Mouse (Mus musculus): Measurements from ENCODE around the gene Rnf123. TPM values are rescaled to one million over a fixed set of nuclear protein-coding genes. Genes with fewer than 3 reads are reported as not detected.

Rnf123 gene
- polyA plus RNA-seq, 1 experiment: not detected

- TF ChIP-seq CTCF (IDR thresholded peaks at IDR 0.05; ENCODE audit: insufficient read depth, low read depth, low read length) (no peak), POLR2A (IDR thresholded peaks at IDR 0.05; ENCODE audit: insufficient read depth, low read depth, low read length) (no peak)
- Histone ChIP-seq H3K4me1 (ENCODE audit: control insufficient read depth, insufficient read depth, low read length) (peaks cover 3% of the 10 kb centered on the region; the same call in 1 of the 2 replicates), H3K27ac (ENCODE audit: insufficient read depth, low read depth, low read length) (no peak overlapping the region), H3K4me3 (ENCODE audit: insufficient read depth, low read depth, low read length) (no peak overlapping the region)
These were observed 72.8 kb downstream of the Rnf123 start for GRCm38 (mm10) chr9:108010385-108010784.

GRCm38 (mm10) chr9:108008041-108008440, 75.1 kb downstream of the Rnf123 start:
- WGBS: 85% methylated on average over 5 of the region's 5 CpGs
- Histone ChIP-seq H3K4me3 (ENCODE audit: insufficient read depth, low read depth, low read length) (no peak overlapping the region), H3K27ac (ENCODE audit: insufficient read depth, low read depth, low read length) (no peak overlapping the region), H3K4me1 (ENCODE audit: control insufficient read depth, insufficient read depth, low read length) (peaks cover 5% of the 10 kb centered on the region; the same call in 1 of the 2 replicates)
- TF ChIP-seq CTCF (IDR thresholded peaks at IDR 0.05; ENCODE audit: insufficient read depth, low read depth, low read length) (no peak), POLR2A (IDR thresholded peaks at IDR 0.05; ENCODE audit: insufficient read depth, low read depth, low read length) (no peak)

GRCm38 (mm10) chr9:108003531-108003890, 79.6 kb downstream of the Rnf123 start:
- TF ChIP-seq POLR2A (IDR thresholded peaks at IDR 0.05; ENCODE audit: insufficient read depth, low read depth, low read length) (no peak), CTCF (IDR thresholded peaks at IDR 0.05; ENCODE audit: insufficient read depth, low read depth, low read length) (no peak)
- WGBS: 4% methylated on average over 8 of the region's 8 CpGs
- H3K27ac ChIP-seq (ENCODE audit: insufficient read depth, low read depth, low read length): peak overlapping the region; percentile 82
- H3K4me3 ChIP-seq (ENCODE audit: insufficient read depth, low read depth, low read length): peak overlapping the region; percentile 74
- peaks cover 5% of the 10 kb centered on the region; the same call in 1 of the 2 replicates for H3K4me1 ChIP-seq (ENCODE audit: control insufficient read depth, insufficient read depth, low read length)

- WGBS: under 1% methylated on average over 50 of the region's 50 CpGs
- TF ChIP-seq POLR2A (IDR thresholded peaks at IDR 0.05; ENCODE audit: insufficient read depth, low read depth, low read length): no peak
- TF ChIP-seq CTCF (IDR thresholded peaks at IDR 0.05; ENCODE audit: insufficient read depth, low read depth, low read length): no peak
- H3K4me3 ChIP-seq (ENCODE audit: insufficient read depth, low read depth, low read length): peak overlapping the region; percentile 74
- peak overlapping the region; percentile 82 for H3K27ac ChIP-seq (ENCODE audit: insufficient read depth, low read depth, low read length)
- H3K4me1 ChIP-seq (ENCODE audit: control insufficient read depth, insufficient read depth, low read length): peaks cover 3% of the 10 kb centered on the region; the same call in 1 of the 2 replicates
These were observed 80.2 kb downstream of the Rnf123 start for GRCm38 (mm10) chr9:108002778-108003530.

- peak within 1 kb of the TSS; percentile 91 for H3K27ac ChIP-seq (ENCODE audit: insufficient read depth, low read depth, low read length)
- under 1% methylated on average over 51 of the region's 51 CpGs for WGBS
- peak within 1 kb of the TSS; percentile 74 for H3K4me3 ChIP-seq (ENCODE audit: insufficient read depth, low read depth, low read length)
- TF ChIP-seq POLR2A (IDR thresholded peaks at IDR 0.05; ENCODE audit: insufficient read depth, low read depth, low read length) (peak; percentile 93), CTCF (IDR thresholded peaks at IDR 0.05; ENCODE audit: insufficient read depth, low read depth, low read length) (no peak)
- H3K4me1 ChIP-seq (ENCODE audit: control insufficient read depth, insufficient read depth, low read length): 0 out of 2 replicates have a peak, but pooled peaks cover 2% of the 10 kb centered on the region
These were observed 81.0 kb downstream of the Rnf123 start, which contains the start of gene Ip6k1 for GRCm38 (mm10) chr9:108001922-108002770. Gene Ip6k1, plus strand, starts transcription at chr9:108002501.

Other genes starting within 250 kb of the Rnf123 start
- 246 and 345 TPM in 2 replicates for gene Rbm6, start 210.1 kb downstream of the Rnf123 start, polyA plus RNA-seq (2012; ENCODE audit: insufficient read depth, insufficient read length, low replicate concordance, missing spikeins)
- gene Mon1a, start 195.2 kb downstream of the Rnf123 start, polyA plus RNA-seq (2012; ENCODE audit: insufficient read depth, insufficient read length, low replicate concordance, missing spikeins): not detected in 2 replicates
- not detected in 2 replicates for gene Mst1r, start 176.5 kb downstream of the Rnf123 start, polyA plus RNA-seq (2012; ENCODE audit: insufficient read depth, insufficient read length, low replicate concordance, missing spikeins)
- not detected in 2 replicates for gene Actl11, start 154.9 kb downstream of the Rnf123 start, polyA plus RNA-seq (2012; ENCODE audit: insufficient read depth, insufficient read length, low replicate concordance, missing spikeins)
- gene Camkv, start 147.7 kb downstream of the Rnf123 start, polyA plus RNA-seq (2012; ENCODE audit: insufficient read depth, insufficient read length, low replicate concordance, missing spikeins): not detected in 2 replicates
- not detected in 2 replicates for gene Traip, start 133.2 kb downstream of the Rnf123 start, polyA plus RNA-seq (2012; ENCODE audit: insufficient read depth, insufficient read length, low replicate concordance, missing spikeins)
- not detected in 2 replicates for gene Uba7, start 107.8 kb downstream of the Rnf123 start, polyA plus RNA-seq (2012; ENCODE audit: insufficient read depth, insufficient read length, low replicate concordance, missing spikeins)
- not detected in 2 replicates for gene Gm20661, start 100.3 kb downstream of the Rnf123 start, polyA plus RNA-seq (2012; ENCODE audit: insufficient read depth, insufficient read length, low replicate concordance, missing spikeins)
- not detected in 2 replicates for gene Inka1, start 97.5 kb downstream of the Rnf123 start, polyA plus RNA-seq (2012; ENCODE audit: insufficient read depth, insufficient read length, low replicate concordance, missing spikeins)
- not detected in 2 replicates for gene Cdhr4, start 90.8 kb downstream of the Rnf123 start, polyA plus RNA-seq (2012; ENCODE audit: insufficient read depth, insufficient read length, low replicate concordance, missing spikeins)
- not detected in 2 replicates for gene Gm20662, start 87.0 kb downstream of the Rnf123 start, polyA plus RNA-seq (2012; ENCODE audit: insufficient read depth, insufficient read length, low replicate concordance, missing spikeins)
- 406 TPM in 1 of 2 replicates, not detected in the other for gene Ip6k1, start 80.8 kb downstream of the Rnf123 start, polyA plus RNA-seq (2012; ENCODE audit: insufficient read depth, insufficient read length, low replicate concordance, missing spikeins)
- gene Gmppb, start 34.1 kb downstream of the Rnf123 start, polyA plus RNA-seq (2012; ENCODE audit: insufficient read depth, insufficient read length, low replicate concordance, missing spikeins): not detected in 2 replicates
- not detected in 2 replicates for gene Amigo3, start 30.2 kb downstream of the Rnf123 start, polyA plus RNA-seq (2012; ENCODE audit: insufficient read depth, insufficient read length, low replicate concordance, missing spikeins)
- not detected in 2 replicates for gene Mst1, start 2.9 kb downstream of the Rnf123 start, polyA plus RNA-seq (2012; ENCODE audit: insufficient read depth, insufficient read length, low replicate concordance, missing spikeins)
- not detected in 2 replicates for gene Apeh, start 11.3 kb upstream of the Rnf123 start, polyA plus RNA-seq (2012; ENCODE audit: insufficient read depth, insufficient read length, low replicate concordance, missing spikeins)
- not detected in 2 replicates for gene Bsn, start 107.0 kb upstream of the Rnf123 start, polyA plus RNA-seq (2012; ENCODE audit: insufficient read depth, insufficient read length, low replicate concordance, missing spikeins)
- gene Dag1, start 180.6 kb upstream of the Rnf123 start, polyA plus RNA-seq (2012; ENCODE audit: insufficient read depth, insufficient read length, low replicate concordance, missing spikeins): not detected in 2 replicates
- gene Nicn1, start 207.1 kb upstream of the Rnf123 start, polyA plus RNA-seq (2012; ENCODE audit: insufficient read depth, insufficient read length, low replicate concordance, missing spikeins): not detected in 2 replicates
- gene Amt, start 213.5 kb upstream of the Rnf123 start, polyA plus RNA-seq (2012; ENCODE audit: insufficient read depth, insufficient read length, low replicate concordance, missing spikeins): not detected in 2 replicates
- 187 and 421 TPM in 2 replicates for gene Rhoa, start 222.8 kb upstream of the Rnf123 start, polyA plus RNA-seq (2012; ENCODE audit: insufficient read depth, insufficient read length, low replicate concordance, missing spikeins)
- gene Tcta, start 222.8 kb upstream of the Rnf123 start, polyA plus RNA-seq (2012; ENCODE audit: insufficient read depth, insufficient read length, low replicate concordance, missing spikeins): not detected in 2 replicates

Data from olfactory bulb, adult 2 months (tissue).